Mouse (Mus musculus) myocyte (in vitro differentiated cells): ENCODE measurements around the gene Jakmip3.

Experiments
- MAX ChIP-seq: IDR thresholded peaks from one replicate; pipeline ENCODE4 v1.6.1; 2011; ENCODE audit warnings: low read depth, mild to moderate bottlenecking, control low read depth
- POLR2A ChIP-seq: IDR thresholded peaks from one replicate; pipeline ENCODE4 v1.6.1; 2011; ENCODE audit warnings: low read depth, mild to moderate bottlenecking, control low read depth, moderate library complexity; ENCODE audit not compliant: insufficient read length
- USF1 ChIP-seq: IDR thresholded peaks from one replicate; pipeline ENCODE4 v1.6.1; 2011; ENCODE audit warnings: low read depth, mild to moderate bottlenecking, control low read depth, moderate library complexity

DNA sequence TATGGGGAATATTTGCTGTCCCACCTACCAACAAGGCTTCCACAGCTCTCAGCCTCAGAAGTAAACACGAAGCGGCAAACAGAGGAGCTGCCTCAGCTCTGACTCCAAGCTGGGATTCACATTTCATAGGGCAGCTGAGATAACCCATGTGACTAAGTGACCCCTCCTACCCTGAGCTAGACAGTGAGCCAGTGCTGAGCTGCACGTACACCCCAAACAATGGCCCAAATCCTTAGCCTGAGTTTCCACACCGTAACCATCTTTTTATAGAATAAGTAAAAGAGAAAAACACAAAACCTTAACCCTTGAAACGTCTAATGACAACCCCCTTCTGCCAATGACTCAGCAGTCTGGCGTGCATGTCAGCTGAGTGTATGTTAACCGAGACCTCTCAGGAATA is 33.5 kb upstream of the Jakmip3 start:
- TF ChIP-seq POLR2A = peak; percentile 69
- TF ChIP-seq USF1 = peak; percentile 79
- TF ChIP-seq MAX = no peak
